Mouse (Mus musculus) cerebellum, adult 11-12 months (tissue): ENCODE measurements around the gene Cacna1c.

Source experiments
- DNase-seq: peaks from one replicate; pipeline ENCODE4 v3.0.0; 2022

Gene Cacna1c

GRCm38 (mm10) chr6:119196382-119197305 lies at the start of gene Cacna1c:
TSS of gene Cacna1c (minus strand) at chr6:119196418.
- no peak for DNase-seq

DNA sequence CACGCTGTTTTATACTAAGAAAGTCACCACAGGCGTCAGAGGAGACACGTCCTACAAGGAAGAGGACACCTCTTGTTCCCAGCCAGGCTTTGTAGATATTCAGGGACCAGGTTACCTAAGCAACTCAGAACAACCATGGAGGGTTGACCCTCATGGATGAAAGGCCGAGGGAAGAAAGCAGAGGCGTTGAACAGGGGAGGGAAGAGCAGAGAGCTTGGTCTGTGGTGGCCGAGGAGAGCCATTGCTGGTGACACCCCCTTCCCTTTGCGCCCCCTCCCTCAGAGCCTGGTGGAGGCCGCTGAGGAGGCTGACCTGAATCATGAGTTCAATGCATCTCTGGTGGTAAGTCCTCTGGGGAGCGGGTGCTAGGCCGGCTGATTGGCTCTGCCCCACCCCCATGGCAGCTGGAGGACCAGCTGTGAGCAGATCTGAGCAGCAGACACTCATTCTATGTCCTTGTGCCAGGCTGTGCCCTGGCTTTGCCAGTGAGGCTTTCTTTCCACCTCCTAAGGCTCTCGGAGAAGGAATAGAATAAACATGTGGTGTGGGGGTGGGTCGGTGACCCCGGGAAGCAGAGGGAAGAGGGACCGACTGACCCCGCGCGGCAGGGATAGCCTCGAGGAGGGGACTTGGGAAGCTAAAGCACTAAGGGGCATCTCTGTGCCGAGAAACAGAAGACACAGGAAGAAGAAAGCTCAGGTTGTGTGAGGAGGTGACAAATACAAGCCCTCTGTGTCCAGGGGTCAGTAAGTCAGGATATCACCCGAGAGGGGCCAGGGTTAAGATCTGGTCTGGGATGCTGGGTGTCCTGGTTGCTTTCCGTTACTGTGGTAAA lies 44.9 kb upstream of the Cacna1c start:
- DNase-seq, result no peak

- DNase-seq, result no peak
These were observed 44.0 kb upstream of the Cacna1c start for GRCm38 (mm10) chr6:119240256-119240655.

- no peak for DNase-seq
These were observed 43.3 kb upstream of the Cacna1c start for GRCm38 (mm10) chr6:119239341-119240005.

DNA sequence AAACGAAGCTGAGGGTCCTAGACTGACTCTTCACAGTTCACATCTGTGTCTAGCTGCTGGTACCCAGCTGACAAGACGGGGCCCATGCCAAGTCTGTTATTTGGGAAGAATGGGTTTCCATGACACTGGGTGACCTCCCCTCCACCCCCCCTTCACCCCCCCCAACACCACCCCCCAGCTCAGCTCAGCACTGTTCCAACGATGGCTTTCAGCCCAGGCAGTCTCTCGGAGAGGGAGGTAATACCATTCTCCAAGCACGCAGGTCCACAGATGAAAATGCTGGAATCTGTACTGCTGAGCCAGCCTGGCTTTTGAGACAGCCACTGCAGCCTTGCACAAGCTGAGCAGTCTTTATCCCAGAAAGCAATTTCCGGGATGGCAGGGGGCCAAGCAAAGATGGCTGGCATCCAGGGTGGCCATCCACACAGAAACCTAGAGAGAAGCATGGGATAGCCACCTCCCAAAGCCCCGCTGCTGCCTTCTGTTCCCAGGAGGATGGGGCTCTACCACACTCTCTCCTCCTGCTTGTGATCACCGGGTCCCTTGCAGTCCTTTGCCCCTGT lies 41.3 kb upstream of the Cacna1c start:
- DNase-seq, result peak; percentile 89

DNA sequence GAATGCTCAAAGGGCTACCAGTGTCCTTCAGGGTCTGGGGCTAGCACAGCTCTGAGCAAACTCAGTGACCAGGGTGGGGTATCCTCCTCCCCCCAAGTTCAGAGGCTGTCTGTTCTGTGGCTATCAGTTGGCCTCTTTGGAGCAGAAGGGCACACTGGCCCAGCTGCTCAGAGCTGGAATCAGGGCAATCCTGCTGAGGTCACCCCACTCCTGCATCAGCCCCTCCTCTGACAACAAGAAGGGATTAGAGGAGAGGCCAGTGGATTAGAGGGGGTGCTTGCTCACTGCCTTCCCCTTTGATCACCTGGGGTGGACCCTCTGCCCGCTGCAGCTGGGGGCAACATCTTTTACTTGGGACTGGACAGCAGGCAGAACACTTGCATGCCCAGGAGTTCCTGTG lies 40.0 kb upstream of the Cacna1c start, which contains the start of gene Cacna2d4:
Gene Cacna2d4, plus strand, starts transcription at position 286 of the 400 bp plus-strand sequence.
- no peak for DNase-seq

GRCm38 (mm10) chr6:119235441-119235840 lies 39.2 kb upstream of the Cacna1c start:
- no peak for DNase-seq

GRCm38 (mm10) chr6:119233066-119233465 lies 36.8 kb upstream of the Cacna1c start:
- no peak for DNase-seq

GRCm38 (mm10) chr6:119228861-119229603 lies 32.8 kb upstream of the Cacna1c start:
- no peak for DNase-seq

GRCm38 (mm10) chr6:119227001-119227400 lies 30.8 kb upstream of the Cacna1c start:
- DNase-seq, result no peak

DNA sequence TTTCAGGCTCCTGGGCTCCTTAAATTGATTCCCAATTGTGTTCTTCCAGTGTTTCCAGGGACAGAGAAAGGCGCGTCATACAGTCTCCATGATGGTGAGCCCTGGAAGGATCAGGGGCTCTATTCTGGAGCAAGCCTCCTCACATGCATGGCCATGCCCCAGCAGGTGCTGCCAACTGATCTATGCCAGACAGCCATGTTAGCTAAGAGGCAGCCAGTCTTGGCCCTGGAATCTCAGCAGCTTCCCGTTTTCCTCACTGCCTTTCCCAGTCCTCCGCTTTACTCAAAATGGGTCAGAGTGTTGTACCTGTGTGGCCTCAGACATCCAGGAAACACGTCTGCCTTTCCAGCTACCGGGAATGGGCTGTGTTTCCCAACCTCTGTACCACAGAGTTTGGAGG lies 29.5 kb upstream of the Cacna1c start:
- no peak for DNase-seq

DNA sequence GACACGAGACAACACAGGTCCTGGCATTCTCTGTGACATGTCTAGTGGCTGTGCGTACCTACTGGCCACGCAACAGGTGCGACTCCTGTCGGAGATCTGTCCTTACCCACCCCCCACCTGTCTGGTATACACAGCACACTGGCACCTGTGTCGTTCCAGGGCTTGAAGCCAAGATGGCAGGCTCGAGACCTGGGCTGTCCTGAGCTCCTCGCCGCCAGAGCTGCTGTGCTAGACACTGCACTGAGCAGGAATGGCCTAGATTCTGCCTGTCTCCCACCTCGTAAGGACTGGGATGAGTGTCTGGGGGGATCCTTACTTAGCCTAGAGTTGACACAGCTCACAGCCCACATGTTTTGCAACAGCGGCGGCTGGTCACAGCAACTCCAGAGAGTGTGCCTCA lies 29.0 kb upstream of the Cacna1c start:
- DNase-seq, result no peak

- no peak for DNase-seq
These were observed 28.4 kb upstream of the Cacna1c start for GRCm38 (mm10) chr6:119224451-119225195.

DNA sequence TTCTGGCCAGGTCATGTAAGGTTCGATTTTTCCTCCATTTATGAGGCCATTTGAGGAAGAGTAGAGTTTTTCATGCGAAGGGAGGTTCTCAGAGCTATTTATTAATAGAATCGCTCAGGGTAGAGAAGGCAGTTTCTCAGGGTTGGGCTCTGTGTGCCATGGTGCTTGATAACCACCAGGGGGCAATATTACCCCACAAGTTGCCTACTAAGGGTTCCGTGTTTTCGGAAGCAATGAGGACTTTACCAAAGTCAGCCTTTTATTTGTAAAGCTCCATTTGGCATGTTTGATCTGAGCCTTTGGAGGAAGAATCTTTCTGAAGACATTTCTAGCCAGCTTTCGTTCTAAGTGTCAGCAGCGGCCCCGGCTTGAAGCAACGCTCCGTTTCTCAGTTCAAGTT lies 24.1 kb upstream of the Cacna1c start:
- DNase-seq, result no peak

DNA sequence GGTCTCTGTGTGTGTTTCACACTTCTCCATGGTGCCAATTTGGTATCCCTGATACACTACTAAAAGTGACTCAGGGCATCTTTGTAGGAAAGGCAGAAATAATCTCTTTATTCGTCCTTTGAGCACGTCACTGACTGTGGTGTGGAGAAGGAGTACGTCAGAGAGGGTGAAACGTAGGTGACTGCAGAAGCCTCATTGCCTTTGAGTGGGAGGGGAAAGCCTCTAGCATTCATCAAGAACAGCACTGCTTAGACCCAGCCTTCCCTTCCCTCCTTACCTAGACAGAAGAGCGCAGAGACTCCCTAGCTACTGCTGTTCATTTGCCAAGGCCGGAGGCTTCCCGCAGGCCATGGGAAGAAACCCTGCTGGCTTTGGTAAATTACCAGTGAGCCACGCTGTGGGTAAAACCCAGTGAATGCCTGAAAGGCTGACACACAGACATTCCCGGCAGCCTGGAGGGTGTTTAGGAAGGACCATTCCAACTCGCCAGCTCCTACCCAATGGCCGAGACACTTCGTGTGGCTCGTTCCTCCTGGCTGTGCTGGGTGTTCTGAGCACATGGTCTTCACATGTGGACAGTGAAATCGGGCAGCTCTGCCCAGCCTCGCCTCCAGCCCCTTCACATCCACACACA lies 23.1 kb upstream of the Cacna1c start:
- DNase-seq, result peak; percentile 53

DNA sequence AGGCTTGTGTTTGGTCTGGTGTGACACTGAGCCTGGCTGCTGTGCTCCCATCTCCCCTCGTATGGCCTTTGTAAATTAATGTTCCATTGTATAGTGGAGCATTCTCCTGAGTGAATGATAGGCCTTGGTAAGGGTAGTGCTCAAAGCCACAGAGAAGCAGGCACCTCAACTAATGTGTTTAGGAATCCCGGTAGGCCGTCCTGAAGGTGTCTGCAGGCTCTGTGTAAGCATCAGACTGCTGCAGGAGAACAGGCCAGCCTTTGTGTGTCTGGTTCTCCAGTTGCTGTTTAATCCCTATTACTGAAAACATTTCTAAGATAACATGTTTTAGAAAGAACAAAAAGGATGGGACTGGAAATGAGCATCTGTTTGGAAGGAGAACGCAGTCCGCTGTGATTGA lies 22.4 kb upstream of the Cacna1c start:
- no peak for DNase-seq

GRCm38 (mm10) chr6:119217661-119218060 lies 21.4 kb upstream of the Cacna1c start:
- DNase-seq, result no peak

DNA sequence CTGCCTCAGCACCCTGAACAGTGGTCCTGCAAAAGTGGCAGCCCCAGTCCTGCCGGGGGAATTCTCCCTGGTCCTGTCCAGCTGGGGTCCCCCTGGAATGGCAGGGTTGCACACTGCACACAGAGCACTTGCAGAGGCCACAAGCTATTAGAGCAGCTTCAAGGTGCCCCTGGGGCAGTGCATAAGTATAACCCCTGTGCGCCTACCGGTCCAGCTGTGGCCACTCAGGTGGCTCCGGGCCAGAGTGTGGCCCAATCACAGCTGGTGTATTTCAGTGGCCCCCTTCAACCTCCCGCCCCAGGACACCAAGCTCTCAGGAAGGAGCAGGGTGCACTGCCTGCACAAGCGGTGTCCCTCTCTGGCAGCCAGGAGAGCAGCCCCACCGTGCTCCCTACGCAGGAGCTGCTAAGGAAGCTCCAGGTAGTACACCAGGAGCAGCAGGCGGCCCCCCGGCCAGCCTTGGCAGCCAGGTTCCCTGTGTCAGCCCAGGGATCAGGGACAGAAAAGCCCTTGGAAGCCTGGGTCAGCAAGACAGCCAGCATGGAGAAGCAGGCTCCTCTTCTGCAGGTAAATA lies 18.9 kb upstream of the Cacna1c start:
- no peak for DNase-seq

DNA sequence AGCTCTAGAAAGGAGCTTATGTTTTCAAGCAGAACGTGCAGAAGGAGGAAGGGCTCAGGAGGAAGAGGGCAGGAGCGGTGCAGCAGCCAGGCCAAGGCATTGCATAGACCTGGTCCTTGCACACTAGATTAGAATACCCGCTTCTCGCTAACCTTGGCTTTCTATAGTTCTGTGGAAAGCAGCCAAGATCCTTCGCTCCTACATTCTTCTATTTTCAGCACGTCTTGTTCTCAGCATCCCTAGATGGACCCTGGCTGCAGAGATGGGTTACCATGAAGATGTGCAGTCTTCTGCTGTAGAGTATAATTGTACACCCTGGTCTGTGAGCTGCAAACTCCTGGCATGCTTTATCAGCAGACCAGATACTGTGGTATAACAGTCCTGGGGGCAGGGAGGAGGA lies 18.0 kb upstream of the Cacna1c start:
- DNase-seq, result no peak

- DNase-seq, result no peak
These were observed 17.2 kb upstream of the Cacna1c start for GRCm38 (mm10) chr6:119213375-119213774.
